Mouse (Mus musculus) lung, adult 2 months (tissue): ENCODE measurements at regions not wholly inside any gene's neighbourhood (a gene's known extent, or its start where the extent isn't known, plus 50 kb on each side); places are given as distances from the start of the nearest gene placed in this dataset.

Experiments
- DNase-seq: peaks from one replicate; pipeline ENCODE4 v3.0.0; 2022
- H3K4me1 ChIP-seq: fragments of 200-500 bp; 2 replicates; pipeline ENCODE4 v1.6.1; 2011; ENCODE audit warnings: low read length; ENCODE audit not compliant: control insufficient read depth, insufficient read depth
- H3K4me3 ChIP-seq: fragments of 200-500 bp; replicated peaks from 2 replicates; pipeline ENCODE3; 2011; ENCODE audit warnings: low read depth, mild to moderate bottlenecking, control low read depth, low read length; ENCODE audit errors: extremely low read depth
- CTCF ChIP-seq: fragments of 200-500 bp; IDR thresholded peaks from 2 replicates; pipeline ENCODE4 v1.5.1; 2011; ENCODE audit warnings: mild to moderate bottlenecking, low read length, control low read depth; ENCODE audit not compliant: insufficient read depth
- POLR2A ChIP-seq: fragments of 200-500 bp; IDR thresholded peaks from 2 replicates; pipeline ENCODE4 v1.6.1; 2011; ENCODE audit warnings: low read depth, mild to moderate bottlenecking, control low read depth, low read length, borderline replicate concordance; ENCODE audit errors: extremely low read depth
- WGBS: fragments of 180-500 bp; shearing (Covaris S2); methylation state at CpG from one replicate; pipeline ENCODE4 v1.1.7; 2018; 5-methylcytosine and 5-hydroxymethylcytosine counted together

GRCm38 (mm10) chr12:51190186-51190585, 157.7 kb upstream of the G2e3 start:
- WGBS: 58% methylated on average over 5 of the region's 5 CpGs
- TF ChIP-seq CTCF (no peak), POLR2A (no peak)
- no peak overlapping the region for H3K4me3 ChIP-seq
- H3K4me1 ChIP-seq: no peaks in the 10 kb centered on the region
- DNase-seq: no peak

- no peak for DNase-seq
- no peak for TF ChIP-seq POLR2A
- no peak for TF ChIP-seq CTCF
- Histone ChIP-seq H3K4me3 (no peak overlapping the region), H3K4me1 (no peaks in the 10 kb centered on the region)
These were observed 159.6 kb upstream of the G2e3 start for GRCm38 (mm10) chr12:51188229-51188628.

GRCm38 (mm10) chr12:51187726-51188125, 160.1 kb upstream of the G2e3 start:
- Histone ChIP-seq H3K4me3 (no peak overlapping the region), H3K4me1 (no peaks in the 10 kb centered on the region)
- DNase-seq: no peak
- WGBS: 73% methylated on average over 6 of the region's 6 CpGs
- no peak for TF ChIP-seq POLR2A
- TF ChIP-seq CTCF: no peak

- WGBS: 64% methylated on average over 8 of the region's 8 CpGs
- no peaks in the 10 kb centered on the region for H3K4me1 ChIP-seq
- no peak for DNase-seq
- no peak for TF ChIP-seq CTCF
- TF ChIP-seq POLR2A: no peak
- no peak overlapping the region for H3K4me3 ChIP-seq
These were observed 162.1 kb upstream of the G2e3 start for GRCm38 (mm10) chr12:51185751-51186150.

- Histone ChIP-seq H3K4me1 (no peaks in the 10 kb centered on the region), H3K4me3 (no peak overlapping the region)
- TF ChIP-seq POLR2A (no peak), CTCF (no peak)
- WGBS: 56% methylated on average over 16 of the region's 16 CpGs
- no peak for DNase-seq
These were observed 172.7 kb upstream of the G2e3 start for GRCm38 (mm10) chr12:51174906-51175756.

GRCm38 (mm10) chr12:51165186-51165585, 182.7 kb upstream of the G2e3 start:
- TF ChIP-seq CTCF (no peak), POLR2A (no peak)
- Histone ChIP-seq H3K4me1 (no peaks in the 10 kb centered on the region), H3K4me3 (no peak overlapping the region)
- WGBS: 84% methylated on average over 7 of the region's 7 CpGs
- no peak for DNase-seq

- DNase-seq: no peak
- whole genome bisulfite sequencing: 62% methylated on average over 1 of the region's 1 CpGs
- no peak overlapping the region for H3K4me3 ChIP-seq
- TF ChIP-seq CTCF: no peak
- no peak for TF ChIP-seq POLR2A
- no peaks in the 10 kb centered on the region for H3K4me1 ChIP-seq
These were observed 186.9 kb upstream of the G2e3 start for GRCm38 (mm10) chr12:51160995-51161394.

GRCm38 (mm10) chr12:51160122-51160521, 187.7 kb upstream of the G2e3 start:
- Histone ChIP-seq H3K4me3 (no peak overlapping the region), H3K4me1 (no peaks in the 10 kb centered on the region)
- DNase-seq: no peak
- no peak for TF ChIP-seq CTCF
- TF ChIP-seq POLR2A: no peak
- WGBS: 90% methylated on average over 1 of the region's 1 CpGs

GRCm38 (mm10) chr12:51147963-51148362, 199.9 kb upstream of the G2e3 start:
- WGBS: 63% methylated on average over 8 of the region's 8 CpGs
- DNase-seq: no peak
- Histone ChIP-seq H3K4me1 (no peaks in the 10 kb centered on the region), H3K4me3 (no peak overlapping the region)
- TF ChIP-seq POLR2A (no peak), CTCF (no peak)

GRCm38 (mm10) chr12:51143840-51144239, 204.0 kb upstream of the G2e3 start:
- no peak for TF ChIP-seq POLR2A
- TF ChIP-seq CTCF: no peak
- Histone ChIP-seq H3K4me1 (no peaks in the 10 kb centered on the region), H3K4me3 (no peak overlapping the region)
- DNase-seq: no peak
